Mouse (Mus musculus): Measurements from ENCODE around the gene Zfp800. TPM values are rescaled to one million over a fixed set of nuclear protein-coding genes. Genes with fewer than 3 reads are reported as not detected.

The Zfp800 gene
- polyA plus RNA-seq, 1 experiment from 2014 or later: 22.8 TPM

GRCm38 (mm10) chr6:28215268-28215954, 182.4 kb downstream of the Zfp800 start:
- WGBS (ENCODE audit: insufficient replicate concordance): under 1% methylated on average over 64 of the region's 87 CpGs
- Histone ChIP-seq H3K4me2 (ENCODE audit: low read depth, low read length) (peak overlapping the region; percentile 84), H3K27ac (ENCODE audit: low read length) (peak overlapping the region; percentile 70), H3K36me3 (ENCODE audit: control insufficient read depth, insufficient read depth) (no peaks in the 10 kb centered on the region), H3K4me1 (ENCODE audit: control insufficient read depth, low read depth, low read length) (peaks cover 8% of the 10 kb centered on the region), H3K9ac (ENCODE audit: low read depth, low read length) (peak overlapping the region; percentile 87), H3K4me3 (ENCODE audit: low read depth, low read length) (peak overlapping the region; percentile 77), H3K27me3 (ENCODE audit: control insufficient read depth, insufficient read depth, low read depth, low read length) (no peaks in the 10 kb centered on the region), H3K9me3 (replicated peaks; ENCODE audit: control insufficient read depth, low read length) (no peaks in the 10 kb centered on the region)
- peak; percentile 97 for ATAC-seq (ENCODE audit: low read depth)

DNA sequence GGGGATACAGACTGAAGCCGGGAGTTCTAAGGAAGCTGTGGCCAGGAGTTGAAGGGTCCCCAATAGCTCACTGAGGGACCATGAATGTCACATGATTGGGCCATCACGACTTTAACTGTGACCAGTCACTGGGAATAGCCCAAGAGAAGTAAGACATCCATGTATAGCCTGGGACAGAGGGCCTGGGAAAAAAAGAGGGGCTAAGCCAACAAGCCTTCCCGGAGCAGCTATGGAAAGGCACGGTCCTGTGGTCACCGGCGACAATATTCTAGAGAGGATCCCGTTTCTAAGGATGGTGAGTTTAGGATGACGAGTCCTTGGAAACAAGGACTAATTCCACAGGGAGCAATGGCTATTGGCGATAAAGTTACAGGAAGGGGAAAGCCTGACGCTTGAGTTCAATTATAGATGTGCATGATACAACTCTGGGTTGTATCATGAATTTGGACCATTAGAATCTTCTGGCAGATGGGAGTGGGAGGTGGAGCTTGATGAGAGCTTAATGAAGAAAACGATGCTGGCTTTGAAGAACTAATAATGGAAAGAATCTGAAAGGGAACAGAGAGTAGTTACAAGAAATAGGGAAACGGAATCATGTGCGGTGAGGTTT, 183.0 kb downstream of the Zfp800 start:
- peak overlapping the region; percentile 87 for H3K9ac ChIP-seq (ENCODE audit: low read depth, low read length)
- H3K9me3 ChIP-seq (replicated peaks; ENCODE audit: control insufficient read depth, low read length): no peaks in the 10 kb centered on the region
- H3K27me3 ChIP-seq (ENCODE audit: control insufficient read depth, insufficient read depth, low read depth, low read length): no peaks in the 10 kb centered on the region
- H3K4me1 ChIP-seq (ENCODE audit: control insufficient read depth, low read depth, low read length): peaks cover 8% of the 10 kb centered on the region
- no peak for ATAC-seq (ENCODE audit: low read depth)
- H3K4me2 ChIP-seq (ENCODE audit: low read depth, low read length): peak overlapping the region; percentile 84
- H3K4me3 ChIP-seq (ENCODE audit: low read depth, low read length): peak overlapping the region; percentile 77
- H3K27ac ChIP-seq (ENCODE audit: low read length): no peak overlapping the region
- H3K36me3 ChIP-seq (ENCODE audit: control insufficient read depth, insufficient read depth): no peaks in the 10 kb centered on the region
- WGBS (ENCODE audit: insufficient replicate concordance): 55% methylated on average over 13 of the region's 13 CpGs

DNA sequence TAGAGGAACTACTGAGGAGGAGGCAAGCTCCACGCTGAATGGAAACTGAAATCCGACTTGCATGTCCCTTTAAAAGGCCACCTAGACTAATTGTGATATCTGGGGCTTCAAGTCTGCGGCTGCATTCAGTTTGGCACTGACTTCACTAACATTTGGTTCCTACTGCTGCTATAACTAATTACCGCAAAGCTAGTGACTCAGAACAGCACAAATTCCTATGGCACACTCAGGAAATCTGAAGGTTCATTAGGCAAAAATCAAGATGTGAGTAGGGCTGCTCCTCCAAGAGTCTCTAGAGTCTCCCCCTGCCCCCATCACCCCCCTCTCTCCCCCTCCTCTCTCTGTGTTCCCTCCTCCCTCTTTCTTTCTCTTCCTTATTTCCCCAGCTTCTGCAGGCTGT, 194.4 kb downstream of the Zfp800 start:
- ATAC-seq (ENCODE audit: low read depth): no peak
- Histone ChIP-seq H3K36me3 (ENCODE audit: control insufficient read depth, insufficient read depth) (no peaks in the 10 kb centered on the region), H3K4me3 (ENCODE audit: low read depth, low read length) (no peak overlapping the region), H3K4me2 (ENCODE audit: low read depth, low read length) (no peak overlapping the region), H3K27me3 (ENCODE audit: control insufficient read depth, insufficient read depth, low read depth, low read length) (no peaks in the 10 kb centered on the region), H3K27ac (ENCODE audit: low read length) (no peak overlapping the region), H3K9ac (ENCODE audit: low read depth, low read length) (no peak overlapping the region), H3K9me3 (replicated peaks; ENCODE audit: control insufficient read depth, low read length) (no peaks in the 10 kb centered on the region), H3K4me1 (ENCODE audit: control insufficient read depth, low read depth, low read length) (no peaks in the 10 kb centered on the region)
- WGBS (ENCODE audit: insufficient replicate concordance): 45% methylated on average over 4 of the region's 4 CpGs

DNA sequence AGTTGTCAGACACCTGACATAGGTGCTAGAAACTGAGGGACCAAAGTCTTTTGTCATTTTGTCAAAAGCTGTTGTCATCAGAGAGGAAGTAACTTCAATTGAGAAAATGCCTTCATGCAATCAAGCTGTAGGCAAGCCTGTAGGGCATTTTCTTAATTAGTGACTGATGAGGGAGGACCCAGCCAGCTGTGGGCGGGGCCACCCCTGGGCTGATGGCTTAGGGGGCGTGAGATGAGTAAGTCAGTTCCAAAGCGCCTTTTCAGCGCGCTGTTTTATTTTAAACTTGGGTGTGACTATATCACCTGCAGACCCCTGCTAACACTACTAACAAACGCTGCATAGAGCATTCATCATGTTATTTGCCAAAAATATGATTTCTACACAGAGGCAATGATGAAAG, 195.0 kb downstream of the Zfp800 start:
- no peaks in the 10 kb centered on the region for H3K36me3 ChIP-seq (ENCODE audit: control insufficient read depth, insufficient read depth)
- no peak overlapping the region for H3K4me3 ChIP-seq (ENCODE audit: low read depth, low read length)
- H3K27me3 ChIP-seq (ENCODE audit: control insufficient read depth, insufficient read depth, low read depth, low read length): no peaks in the 10 kb centered on the region
- ATAC-seq (ENCODE audit: low read depth): no peak
- 48% methylated on average over 6 of the region's 6 CpGs for WGBS (ENCODE audit: insufficient replicate concordance)
- H3K9me3 ChIP-seq (replicated peaks; ENCODE audit: control insufficient read depth, low read length): no peaks in the 10 kb centered on the region
- H3K9ac ChIP-seq (ENCODE audit: low read depth, low read length): no peak overlapping the region
- H3K27ac ChIP-seq (ENCODE audit: low read length): no peak overlapping the region
- no peaks in the 10 kb centered on the region for H3K4me1 ChIP-seq (ENCODE audit: control insufficient read depth, low read depth, low read length)
- H3K4me2 ChIP-seq (ENCODE audit: low read depth, low read length): no peak overlapping the region

GRCm38 (mm10) chr6:28193901-28194300, 203.9 kb downstream of the Zfp800 start:
- Histone ChIP-seq H3K27ac (ENCODE audit: low read length) (no peak overlapping the region), H3K4me3 (ENCODE audit: low read depth, low read length) (no peak overlapping the region), H3K27me3 (ENCODE audit: control insufficient read depth, insufficient read depth, low read depth, low read length) (no peaks in the 10 kb centered on the region), H3K4me2 (ENCODE audit: low read depth, low read length) (no peak overlapping the region), H3K9ac (ENCODE audit: low read depth, low read length) (no peak overlapping the region), H3K4me1 (ENCODE audit: control insufficient read depth, low read depth, low read length) (no peaks in the 10 kb centered on the region), H3K36me3 (ENCODE audit: control insufficient read depth, insufficient read depth) (no peaks in the 10 kb centered on the region), H3K9me3 (replicated peaks; ENCODE audit: control insufficient read depth, low read length) (no peaks in the 10 kb centered on the region)
- ATAC-seq (ENCODE audit: low read depth): no peak
- 34% methylated on average over 2 of the region's 2 CpGs for WGBS (ENCODE audit: insufficient replicate concordance)

- Histone ChIP-seq H3K9me3 (replicated peaks; ENCODE audit: control insufficient read depth, low read length) (no peaks in the 10 kb centered on the region), H3K9ac (ENCODE audit: low read depth, low read length) (no peak overlapping the region), H3K4me1 (ENCODE audit: control insufficient read depth, low read depth, low read length) (no peaks in the 10 kb centered on the region), H3K4me3 (ENCODE audit: low read depth, low read length) (no peak overlapping the region), H3K4me2 (ENCODE audit: low read depth, low read length) (no peak overlapping the region), H3K27ac (ENCODE audit: low read length) (no peak overlapping the region), H3K36me3 (ENCODE audit: control insufficient read depth, insufficient read depth) (no peaks in the 10 kb centered on the region), H3K27me3 (ENCODE audit: control insufficient read depth, insufficient read depth, low read depth, low read length) (no peaks in the 10 kb centered on the region)
- ATAC-seq (ENCODE audit: low read depth): no peak
- WGBS (ENCODE audit: insufficient replicate concordance): 74% methylated on average over 2 of the region's 2 CpGs
These were observed 205.9 kb downstream of the Zfp800 start for GRCm38 (mm10) chr6:28191935-28192334.

Other genes with a start within 250 kb of the Zfp800 start
- gene Arf5, start 25.6 kb upstream of the Zfp800 start, polyA plus RNA-seq (2015; fragmentation: Nextera tagmentation; extraction: Ambion mirVana): 372 TPM in 2 replicates
- gene Fscn3, start 29.8 kb upstream of the Zfp800 start, polyA plus RNA-seq (2015; fragmentation: Nextera tagmentation; extraction: Ambion mirVana): 0.33 and 0.35 TPM in 2 replicates
- gene Gcc1, start 30.4 kb upstream of the Zfp800 start, polyA plus RNA-seq (2015; fragmentation: Nextera tagmentation; extraction: Ambion mirVana): 3.7 and 4.4 TPM in 2 replicates
- not detected in 2 replicates for gene Pax4, start 51.3 kb upstream of the Zfp800 start, polyA plus RNA-seq (2015; fragmentation: Nextera tagmentation; extraction: Ambion mirVana)
- gene Snd1, start 77.1 kb upstream of the Zfp800 start, polyA plus RNA-seq (2015; fragmentation: Nextera tagmentation; extraction: Ambion mirVana): 52.9 and 56.1 TPM in 2 replicates